Mouse (Mus musculus) thymus, adult 2 months (tissue): ENCODE results near the gene Ncoa3. TPM values are rescaled to one million over a fixed set of nuclear protein-coding genes. Genes with fewer than 3 reads are reported as not detected.
"Not testable (repeated sequence)": the region's sequence is repeated elsewhere in the genome, so short reads cannot be mapped to it uniquely, and the experiment has no call there.

Source experiments
- DNase-seq: peaks from one replicate; pipeline ENCODE4 v3.0.0; 2021
- H3K27ac ChIP-seq: fragments of 200-500 bp; 2 replicates; pipeline ENCODE4 v1.5.1; 2012; ENCODE audit warnings: low read length, control low read depth; ENCODE audit not compliant: control insufficient read depth, insufficient read depth
- H3K27me3 ChIP-seq: fragments of 200-500 bp; 2 replicates; pipeline ENCODE4 v1.6.1; 2012; ENCODE audit warnings: mild to moderate bottlenecking, low read length, moderate library complexity, mixed read lengths; ENCODE audit not compliant: control insufficient read depth, insufficient read depth
- H3K36me3 ChIP-seq: fragments of 200-500 bp; 2 replicates; pipeline ENCODE4 v1.6.1; 2012; ENCODE audit warnings: mild to moderate bottlenecking, low read length, moderate library complexity; ENCODE audit not compliant: control insufficient read depth, insufficient read depth
- H3K4me1 ChIP-seq: fragments of 200-500 bp; replicated peaks from 2 replicates; pipeline ENCODE4 v1.6.1; 2012; ENCODE audit warnings: low read length; ENCODE audit not compliant: control insufficient read depth, insufficient read depth
- H3K4me3 ChIP-seq: fragments of 200-500 bp; 2 replicates; pipeline ENCODE4 v1.5.1; 2012; ENCODE audit warnings: mild to moderate bottlenecking, low read length, control low read depth, moderate library complexity; ENCODE audit not compliant: control insufficient read depth, insufficient read depth
- CTCF ChIP-seq: fragments of 200-500 bp; IDR thresholded peaks from 2 replicates; pipeline ENCODE4 v1.5.1; 2012; ENCODE audit warnings: mild to moderate bottlenecking, control low read depth, low read length, moderate library complexity, borderline replicate concordance; ENCODE audit not compliant: control insufficient read depth, poor library complexity, insufficient read depth; ENCODE audit errors: extremely low read depth
- POLR2A ChIP-seq: fragments of 200-500 bp; IDR thresholded peaks from 2 replicates; pipeline ENCODE4 v1.6.1; 2012; ENCODE audit warnings: mild to moderate bottlenecking, low read length, control low read depth, moderate library complexity; ENCODE audit not compliant: control insufficient read depth, poor library complexity, insufficient read depth; ENCODE audit errors: extremely low read depth
- WGBS: fragments of 180-500 bp; shearing (Covaris S2); methylation state at CpG from one replicate; pipeline ENCODE4 v1.1.7; 2018; 5-methylcytosine and 5-hydroxymethylcytosine counted together
- polyA plus RNA-seq: library from polyadenylated mRNA; depleted of rRNA; stranded (reverse); fragments of >200 nt; gene quantifications from 2 replicates; pipeline ENCODE4 v1.2.3, GENCODE M21; 2012

Gene Ncoa3
- polyA plus RNA-seq, 1 experiment: 70.0 TPM

- Histone ChIP-seq H3K36me3 (no peaks in the 10 kb centered on the region), H3K4me1 (no peaks in the 10 kb centered on the region; the same call in 1 of the 2 replicates), H3K27ac (no peak overlapping the region), H3K27me3 (no peaks in the 10 kb centered on the region), H3K4me3 (no peak overlapping the region)
- TF ChIP-seq CTCF: no peak
- no peak for TF ChIP-seq POLR2A
- 44% methylated on average over 9 of the region's 9 CpGs for WGBS
- no peak for DNase-seq
These were observed 91.2 kb downstream of the Ncoa3 start for GRCm38 (mm10) chr2:166083542-166084031.

GRCm38 (mm10) chr2:166084111-166084510 lies 91.7 kb downstream of the Ncoa3 start:
- no peak for DNase-seq
- H3K4me3 ChIP-seq: no peak overlapping the region
- no peak for TF ChIP-seq CTCF
- TF ChIP-seq POLR2A: no peak
- H3K4me1 ChIP-seq: no peaks in the 10 kb centered on the region; the same call in 1 of the 2 replicates
- H3K27ac ChIP-seq: no peak overlapping the region
- H3K27me3 ChIP-seq: no peaks in the 10 kb centered on the region
- WGBS: 95% methylated on average over 7 of the region's 7 CpGs
- H3K36me3 ChIP-seq: no peaks in the 10 kb centered on the region

- peak; percentile 71; the same call in 1 of the 2 replicates for TF ChIP-seq CTCF
- not testable (repeated sequence) for H3K36me3 ChIP-seq, H3K27me3 ChIP-seq, H3K4me1 ChIP-seq, H3K4me3 ChIP-seq, H3K27ac ChIP-seq
- peak; percentile 37 for DNase-seq
- WGBS: 35% methylated on average over 6 of the region's 6 CpGs
These were observed 92.5 kb downstream of the Ncoa3 start for GRCm38 (mm10) chr2:166084964-166085363.

- Histone ChIP-seq H3K36me3 (no peaks in the 10 kb centered on the region), H3K4me3 (no peak overlapping the region), H3K27ac (no peak overlapping the region), H3K4me1 (no peaks in the 10 kb centered on the region; the same call in 1 of the 2 replicates), H3K27me3 (no peaks in the 10 kb centered on the region)
- WGBS: 97% methylated on average over 10 of the region's 10 CpGs
- no peak for DNase-seq
- TF ChIP-seq POLR2A: no peak
- TF ChIP-seq CTCF: no peak
These were observed 93.3 kb downstream of the Ncoa3 start for GRCm38 (mm10) chr2:166085780-166086179.

- Histone ChIP-seq H3K36me3 (no peaks in the 10 kb centered on the region), H3K4me1 (no peaks in the 10 kb centered on the region), H3K27me3 (no peaks in the 10 kb centered on the region), H3K4me3 (no peak overlapping the region), H3K27ac (no peak overlapping the region)
- TF ChIP-seq POLR2A: no peak
- 94% methylated on average over 29 of the region's 29 CpGs for WGBS
- no peak for DNase-seq
These were observed 94.2 kb downstream of the Ncoa3 start for GRCm38 (mm10) chr2:166086457-166087233.

GRCm38 (mm10) chr2:166088991-166089390 lies 96.6 kb downstream of the Ncoa3 start:
- WGBS: 96% methylated on average over 9 of the region's 9 CpGs
- Histone ChIP-seq H3K27me3 (no peaks in the 10 kb centered on the region), H3K4me3 (no peak overlapping the region), H3K36me3 (no peaks in the 10 kb centered on the region), H3K4me1 (no peaks in the 10 kb centered on the region), H3K27ac (no peak overlapping the region)
- DNase-seq: no peak
- no peak for TF ChIP-seq CTCF
- TF ChIP-seq POLR2A: no peak
